Mouse (Mus musculus) midbrain, embryonic 14.5 days (tissue): ENCODE data around the gene Chst15. TPM values are rescaled to one million over a fixed set of nuclear protein-coding genes. Genes with fewer than 3 reads are reported as not detected.

Source experiments
- ATAC-seq: fragments of 200-750 bp; cut with Nextera tagmentation; 2 replicates; pipeline ENCODE4 v1.8.0; 2017; ENCODE audit warnings: moderate number of reproducible peaks, moderate library complexity; ENCODE audit not compliant: low FRiP score, low TSS enrichment
- DNase-seq: peaks from one replicate; pipeline ENCODE4 v3.0.0-alpha.2; 2015
- H3K27ac ChIP-seq: fragments of 300-500 bp; sonication (generic); replicated peaks from 2 replicates; pipeline ENCODE4 v1.5.1; 2014; ENCODE audit warnings: mild to moderate bottlenecking, low read depth, low read length, moderate library complexity
- H3K27me3 ChIP-seq: fragments of 300-500 bp; sonication (generic); 2 replicates; pipeline ENCODE4 v1.6.1; 2014; ENCODE audit warnings: low read length, control low read depth, mixed read lengths; ENCODE audit not compliant: control insufficient read depth, insufficient read depth
- H3K36me3 ChIP-seq: fragments of 300-500 bp; sonication (generic); 2 replicates; pipeline ENCODE4 v1.6.1; 2014; ENCODE audit warnings: low read length, control low read depth; ENCODE audit not compliant: control insufficient read depth, insufficient read depth
- H3K4me1 ChIP-seq: fragments of 300-500 bp; sonication (generic); 2 replicates; pipeline ENCODE4 v1.6.1; 2014; ENCODE audit warnings: mild to moderate bottlenecking, antibody characterized with exemption, low read length, control low read depth; ENCODE audit not compliant: control insufficient read depth, insufficient read depth
- H3K4me2 ChIP-seq: fragments of 300-500 bp; sonication (generic); 2 replicates; pipeline ENCODE4 v1.6.1; 2014; ENCODE audit warnings: mild to moderate bottlenecking, low read length, moderate library complexity
- H3K4me3 ChIP-seq: fragments of 300-500 bp; sonication (generic); replicated peaks from 2 replicates; pipeline ENCODE4 v1.5.1; 2014; ENCODE audit warnings: low read depth, low read length
- H3K9ac ChIP-seq: fragments of 300-500 bp; sonication (generic); replicated peaks from 2 replicates; pipeline ENCODE4 v1.6.1; 2014; ENCODE audit warnings: mild to moderate bottlenecking, low read length, moderate library complexity
- H3K9me3 ChIP-seq: fragments of 300-500 bp; sonication (generic); 2 replicates; pipeline ENCODE4 v1.6.1; 2016; ENCODE audit warnings: low read length, control low read depth, mixed read lengths; ENCODE audit not compliant: control insufficient read depth
- WGBS: fragments of 180-500 bp; shearing (Covaris S2); extraction: QIAGEN DNeasy Blood & Tissue Kit; methylation state at CpG from one replicate; pipeline ENCODE4 v1.1.7; 2014; 5-methylcytosine and 5-hydroxymethylcytosine counted together
- polyA plus RNA-seq: library from polyadenylated mRNA; unstranded; fragments of >200 nt; fragmentation: Nextera tagmentation; extraction: Ambion mirVana; gene quantifications from 2 replicates; pipeline ENCODE4 v1.2.1, GENCODE M21; 2014

Chst15 gene
- polyA plus RNA-seq, 1 experiment from 2014 or later, result 17.8 TPM

- Histone ChIP-seq H3K4me2 (no peak overlapping the region), H3K36me3 (no peaks in the 10 kb centered on the region), H3K9me3 (no peaks in the 10 kb centered on the region), H3K27me3 (peaks cover 3% of the 10 kb centered on the region; the same call in 1 of the 2 replicates), H3K4me1 (peaks cover 6% of the 10 kb centered on the region; the same call in 1 of the 2 replicates), H3K27ac (no peak overlapping the region), H3K4me3 (no peak overlapping the region), H3K9ac (no peak overlapping the region)
- DNase-seq (no peak), ATAC-seq (no peak)
- WGBS, result 96% methylated on average over 1 of the region's 1 CpGs
Observed at GRCm38 (mm10) chr7:132328648-132329047, 11.6 kb upstream of the Chst15 start.

DNA sequence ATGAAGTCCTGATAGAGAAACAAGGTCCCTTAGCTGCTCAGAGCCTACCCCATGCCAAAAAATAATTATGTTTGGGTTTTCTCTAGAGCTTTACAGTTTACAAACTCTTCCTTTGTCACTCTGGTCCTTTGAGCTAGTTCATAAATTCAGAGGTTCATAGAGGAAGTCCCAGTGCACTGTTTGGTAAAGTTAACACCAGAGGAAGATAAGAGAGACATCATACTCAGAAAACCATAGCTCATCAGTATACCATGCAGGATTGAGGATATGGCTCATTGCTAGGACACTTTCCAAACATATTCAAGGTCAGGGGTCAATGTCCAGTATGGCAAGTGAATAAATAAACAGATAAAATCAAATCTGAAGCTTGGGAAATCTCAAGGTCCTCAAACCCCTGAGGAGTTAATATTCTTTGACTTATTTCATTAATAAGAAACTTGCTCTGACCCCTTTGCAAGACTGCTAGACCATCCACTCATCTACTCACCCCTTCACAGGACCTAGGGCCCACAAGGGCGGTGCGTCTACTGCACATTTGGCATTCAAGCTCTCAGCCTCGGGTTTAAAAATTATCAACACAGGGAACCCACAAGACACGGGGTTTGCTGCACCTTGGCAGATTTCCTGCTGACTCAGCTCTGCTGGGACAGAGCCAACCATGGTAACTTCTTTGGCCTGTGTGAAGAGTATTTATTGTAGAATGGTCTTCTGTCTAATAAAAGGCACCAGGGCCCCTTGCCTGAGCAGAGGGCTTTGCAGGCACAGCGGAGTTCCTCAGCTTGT is 8.7 kb upstream of the Chst15 start:
- no peak overlapping the region for H3K9ac ChIP-seq
- no peak overlapping the region for H3K4me2 ChIP-seq
- H3K9me3 ChIP-seq, result no peaks in the 10 kb centered on the region
- 79% methylated on average over 5 of the region's 5 CpGs for WGBS
- ATAC-seq, result no peak
- H3K27ac ChIP-seq, result no peak overlapping the region
- H3K36me3 ChIP-seq, result no peaks in the 10 kb centered on the region
- no peak for DNase-seq
- no peaks in the 10 kb centered on the region for H3K4me1 ChIP-seq
- H3K27me3 ChIP-seq, result peaks cover 3% of the 10 kb centered on the region; the same call in 1 of the 2 replicates
- H3K4me3 ChIP-seq, result no peak overlapping the region

DNA sequence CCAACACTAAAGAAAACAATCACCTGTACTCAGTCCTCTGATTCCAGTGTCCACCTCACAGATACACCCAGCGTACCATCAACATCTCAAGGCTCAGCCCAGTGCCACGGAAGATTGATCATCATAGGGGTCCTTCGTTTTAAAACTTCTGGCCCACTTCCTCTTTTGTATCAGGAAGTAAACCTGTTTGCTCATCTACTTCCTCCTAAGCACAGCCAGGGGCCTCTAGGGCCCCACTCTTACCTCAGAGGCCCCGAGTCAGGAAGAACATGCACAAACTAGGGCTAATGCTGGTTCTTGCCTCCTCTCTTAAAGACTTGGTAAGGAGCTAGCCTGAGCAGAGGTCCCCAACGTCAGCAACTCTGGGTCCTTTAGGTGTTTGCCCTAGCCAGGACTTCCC is 6.4 kb upstream of the Chst15 start:
- H3K27ac ChIP-seq, result no peak overlapping the region
- no peak overlapping the region for H3K4me3 ChIP-seq
- ATAC-seq, result no peak
- 90% methylated on average over 5 of the region's 5 CpGs for WGBS
- H3K4me1 ChIP-seq, result no peaks in the 10 kb centered on the region
- no peak overlapping the region for H3K9ac ChIP-seq
- H3K36me3 ChIP-seq, result no peaks in the 10 kb centered on the region
- no peaks in the 10 kb centered on the region for H3K27me3 ChIP-seq
- DNase-seq, result no peak
- no peaks in the 10 kb centered on the region for H3K9me3 ChIP-seq
- H3K4me2 ChIP-seq, result no peak overlapping the region

GRCm38 (mm10) chr7:132321392-132321958 is 4.4 kb upstream of the Chst15 start:
- Histone ChIP-seq H3K9ac (no peak overlapping the region), H3K27me3 (no peaks in the 10 kb centered on the region), H3K4me2 (no peak overlapping the region), H3K9me3 (no peaks in the 10 kb centered on the region), H3K4me1 (peaks cover 6% of the 10 kb centered on the region; the same call in 1 of the 2 replicates), H3K27ac (no peak overlapping the region), H3K36me3 (no peaks in the 10 kb centered on the region), H3K4me3 (no peak overlapping the region)
- ATAC-seq (no peak), DNase-seq (no peak)
- WGBS, result 80% methylated on average over 2 of the region's 2 CpGs

GRCm38 (mm10) chr7:132316101-132317035 is 660 bp downstream of the Chst15 start:
- H3K9ac ChIP-seq, result peak overlapping the region; percentile 90

GRCm38 (mm10) chr7:132315149-132316091 is 1.6 kb downstream of the Chst15 start:
- peak overlapping the region; percentile 80 for H3K4me3 ChIP-seq
- DNase-seq, result peak; percentile 91
- H3K27ac ChIP-seq, result peak overlapping the region; percentile 82
- 1% methylated on average over 50 of the region's 51 CpGs for WGBS
- H3K27me3 ChIP-seq, result no peaks in the 10 kb centered on the region
- peak overlapping the region; percentile 98 for H3K4me2 ChIP-seq
- H3K4me1 ChIP-seq, result peaks cover 16% of the 10 kb centered on the region; the same call in 1 of the 2 replicates
- H3K9me3 ChIP-seq, result no peaks in the 10 kb centered on the region
- peak; percentile 74 for ATAC-seq
- H3K9ac ChIP-seq, result peak overlapping the region; percentile 90
- H3K36me3 ChIP-seq, result no peaks in the 10 kb centered on the region

More at GRCm38 (mm10) chr7:132316101-132317035, 660 bp downstream of the Chst15 start:
- DNase-seq (peak; percentile 81), ATAC-seq (peak; percentile 78)
- under 1% methylated on average over 78 of the region's 79 CpGs for WGBS
- Histone ChIP-seq H3K27ac (peak overlapping the region; percentile 82), H3K27me3 (no peaks in the 10 kb centered on the region), H3K4me3 (peak overlapping the region; percentile 80), H3K4me1 (peaks cover 16% of the 10 kb centered on the region; the same call in 1 of the 2 replicates), H3K36me3 (no peaks in the 10 kb centered on the region), H3K4me2 (peak overlapping the region; percentile 98), H3K9me3 (no peaks in the 10 kb centered on the region)

GRCm38 (mm10) chr7:132312396-132312795 is 4.6 kb downstream of the Chst15 start:
- Histone ChIP-seq H3K9ac (no peak overlapping the region), H3K9me3 (no peaks in the 10 kb centered on the region), H3K4me3 (no peak overlapping the region), H3K27me3 (no peaks in the 10 kb centered on the region), H3K36me3 (no peaks in the 10 kb centered on the region), H3K27ac (no peak overlapping the region), H3K4me1 (peaks cover 12% of the 10 kb centered on the region; the same call in 1 of the 2 replicates), H3K4me2 (no peak overlapping the region)
- DNase-seq, result no peak
- ATAC-seq, result no peak
- 62% methylated on average over 8 of the region's 8 CpGs for WGBS
